Mouse (Mus musculus): ENCODE results near the gene Neo1. TPM values are rescaled to one million over a fixed set of nuclear protein-coding genes. Genes with fewer than 3 reads are reported as not detected.

The Neo1 gene
- polyA plus RNA-seq, 1 experiment from 2014 or later: 1.5 TPM

GRCm38 (mm10) chr9:58847676-58848075 is 188.6 kb downstream of the Neo1 start:
- Histone ChIP-seq H3K4me1 (replicated peaks) (peaks cover 10% of the 10 kb centered on the region), H3K9me3 (replicated peaks) (no peaks in the 10 kb centered on the region), H3K36me3 (no peaks in the 10 kb centered on the region), H3K27ac (no peak overlapping the region), H3K4me3 (replicated peaks) (no peak overlapping the region), H3K9ac (no peak overlapping the region), H3K27me3 (peaks cover 6% of the 10 kb centered on the region; the same call in 1 of the 2 replicates), H3K4me2 (no peak overlapping the region)
- no peak for ATAC-seq (ENCODE audit: low read depth)
- 39% methylated on average over 7 of the region's 7 CpGs for WGBS (ENCODE audit: insufficient replicate concordance)
- DNase-seq: no peak

GRCm38 (mm10) chr9:58847008-58847407 is 189.2 kb downstream of the Neo1 start:
- WGBS (ENCODE audit: insufficient replicate concordance): 6% methylated on average over 3 of the region's 3 CpGs
- H3K4me2 ChIP-seq: no peak overlapping the region
- DNase-seq: no peak
- H3K4me1 ChIP-seq (replicated peaks): peaks cover 10% of the 10 kb centered on the region
- no peaks in the 10 kb centered on the region for H3K36me3 ChIP-seq
- H3K27ac ChIP-seq: no peak overlapping the region
- peaks cover 6% of the 10 kb centered on the region; the same call in 1 of the 2 replicates for H3K27me3 ChIP-seq
- H3K4me3 ChIP-seq (replicated peaks): no peak overlapping the region
- H3K9ac ChIP-seq: no peak overlapping the region
- ATAC-seq (ENCODE audit: low read depth): 0 out of 2 replicates have a peak, but pooled peaks have one; percentile 26
- H3K9me3 ChIP-seq (replicated peaks): no peaks in the 10 kb centered on the region

- no peak overlapping the region for H3K27ac ChIP-seq
- no peaks in the 10 kb centered on the region for H3K36me3 ChIP-seq
- ATAC-seq (ENCODE audit: low read depth): no peak
- no peak overlapping the region for H3K4me3 ChIP-seq (replicated peaks)
- H3K4me2 ChIP-seq: no peak overlapping the region
- WGBS (ENCODE audit: insufficient replicate concordance): 83% methylated on average over 3 of the region's 3 CpGs
- peaks cover 10% of the 10 kb centered on the region for H3K4me1 ChIP-seq (replicated peaks)
- H3K27me3 ChIP-seq: no peaks in the 10 kb centered on the region
- no peak for DNase-seq
- H3K9ac ChIP-seq: no peak overlapping the region
- H3K9me3 ChIP-seq (replicated peaks): no peaks in the 10 kb centered on the region
These were observed 191.6 kb downstream of the Neo1 start for GRCm38 (mm10) chr9:58844597-58844996.

- H3K27me3 ChIP-seq: no peaks in the 10 kb centered on the region
- no peaks in the 10 kb centered on the region for H3K36me3 ChIP-seq
- DNase-seq: peak; percentile 27
- no peaks in the 10 kb centered on the region for H3K9me3 ChIP-seq (replicated peaks)
- no peak overlapping the region for H3K4me3 ChIP-seq (replicated peaks)
- no peak overlapping the region for H3K4me2 ChIP-seq
- H3K9ac ChIP-seq: no peak overlapping the region
- WGBS (ENCODE audit: insufficient replicate concordance): 16% methylated on average over 6 of the region's 6 CpGs
- ATAC-seq (ENCODE audit: low read depth): no peak
- H3K27ac ChIP-seq: no peak overlapping the region
- no peaks in the 10 kb centered on the region for H3K4me1 ChIP-seq (replicated peaks)
These were observed 194.6 kb downstream of the Neo1 start for GRCm38 (mm10) chr9:58841655-58842054.

GRCm38 (mm10) chr9:58838504-58838903 is 197.7 kb downstream of the Neo1 start:
- no peak for ATAC-seq (ENCODE audit: low read depth)
- 57% methylated on average over 5 of the region's 5 CpGs for WGBS (ENCODE audit: insufficient replicate concordance)
- Histone ChIP-seq H3K9ac (no peak overlapping the region), H3K4me1 (replicated peaks) (no peaks in the 10 kb centered on the region), H3K4me3 (replicated peaks) (no peak overlapping the region), H3K27ac (no peak overlapping the region), H3K27me3 (no peaks in the 10 kb centered on the region), H3K4me2 (no peak overlapping the region), H3K9me3 (replicated peaks) (no peaks in the 10 kb centered on the region), H3K36me3 (no peaks in the 10 kb centered on the region)
- DNase-seq: no peak

GRCm38 (mm10) chr9:58837174-58837573 is 199.1 kb downstream of the Neo1 start:
- H3K36me3 ChIP-seq: no peaks in the 10 kb centered on the region
- H3K4me3 ChIP-seq (replicated peaks): no peak overlapping the region
- WGBS (ENCODE audit: insufficient replicate concordance): 30% methylated on average over 5 of the region's 5 CpGs
- no peaks in the 10 kb centered on the region for H3K27me3 ChIP-seq
- ATAC-seq (ENCODE audit: low read depth) (no peak), DNase-seq (no peak)
- no peaks in the 10 kb centered on the region for H3K9me3 ChIP-seq (replicated peaks)
- 0 out of 2 replicates have a peak, but pooled peaks cover under 1% of the 10 kb centered on the region for H3K4me1 ChIP-seq (replicated peaks)
- no peak overlapping the region for H3K9ac ChIP-seq
- H3K4me2 ChIP-seq: no peak overlapping the region
- no peak overlapping the region for H3K27ac ChIP-seq

- H3K36me3 ChIP-seq: no peaks in the 10 kb centered on the region
- H3K27ac ChIP-seq: no peak overlapping the region
- 0 out of 2 replicates have a peak, but pooled peaks cover 3% of the 10 kb centered on the region for H3K4me1 ChIP-seq (replicated peaks)
- ATAC-seq (ENCODE audit: low read depth): no peak
- H3K4me3 ChIP-seq (replicated peaks): no peak overlapping the region
- H3K9ac ChIP-seq: no peak overlapping the region
- no peaks in the 10 kb centered on the region for H3K9me3 ChIP-seq (replicated peaks)
- no peak for DNase-seq
- H3K4me2 ChIP-seq: no peak overlapping the region
- peaks cover 6% of the 10 kb centered on the region; the same call in 1 of the 2 replicates for H3K27me3 ChIP-seq
- 50% methylated on average over 3 of the region's 3 CpGs for WGBS (ENCODE audit: insufficient replicate concordance)
These were observed 203.3 kb downstream of the Neo1 start for GRCm38 (mm10) chr9:58832939-58833338.

GRCm38 (mm10) chr9:58829627-58830026 is 206.6 kb downstream of the Neo1 start:
- no peak overlapping the region for H3K4me2 ChIP-seq
- H3K9ac ChIP-seq: no peak overlapping the region
- 0 out of 2 replicates have a peak, but pooled peaks cover 3% of the 10 kb centered on the region for H3K4me1 ChIP-seq (replicated peaks)
- no peaks in the 10 kb centered on the region for H3K9me3 ChIP-seq (replicated peaks)
- ATAC-seq (ENCODE audit: low read depth) (no peak), DNase-seq (no peak)
- no peak overlapping the region for H3K27ac ChIP-seq
- no peak overlapping the region for H3K4me3 ChIP-seq (replicated peaks)
- 58% methylated on average over 4 of the region's 4 CpGs for WGBS (ENCODE audit: insufficient replicate concordance)
- H3K36me3 ChIP-seq: no peaks in the 10 kb centered on the region
- H3K27me3 ChIP-seq: peaks cover 35% of the 10 kb centered on the region

Other genes starting within 250 kb of the Neo1 start
- gene Hcn4, start 213.0 kb downstream of the Neo1 start, polyA plus RNA-seq (2015; fragmentation: Nextera tagmentation; extraction: Ambion mirVana): not detected in 2 replicates